Mouse (Mus musculus) stomach, postnatal 0 days (tissue): ENCODE results near the gene Gpx3.

ENCODE experiments used
- CTCF ChIP-seq: IDR thresholded peaks from 2 replicates; pipeline ENCODE4 v1.5.1; 2016; ENCODE audit warnings: antibody characterized with exemption, low read depth, mild to moderate bottlenecking, moderate library complexity
- EP300 ChIP-seq: optimal IDR thresholded peaks from 2 replicates; pipeline ENCODE3; 2016; ENCODE audit warnings: antibody characterized with exemption

- TF ChIP-seq CTCF (no peak), EP300 (no peak)
Observed at GRCm38 (mm10) chr11:54936035-54936770, 34.0 kb downstream of the Gpx3 start.
